Mouse (Mus musculus) MN1 (cell line): ENCODE data around the gene Uchl5.

Experiments used
- DNase-seq: peaks from one replicate; pipeline ENCODE4 v3.0.0-alpha.2; 2016; ENCODE audit warnings: low spot score

Gene Uchl5

GRCm38 (mm10) chr1:143803537-143803936 lies 26.5 kb downstream of the Uchl5 start:
- peak; percentile 88 for DNase-seq

DNA sequence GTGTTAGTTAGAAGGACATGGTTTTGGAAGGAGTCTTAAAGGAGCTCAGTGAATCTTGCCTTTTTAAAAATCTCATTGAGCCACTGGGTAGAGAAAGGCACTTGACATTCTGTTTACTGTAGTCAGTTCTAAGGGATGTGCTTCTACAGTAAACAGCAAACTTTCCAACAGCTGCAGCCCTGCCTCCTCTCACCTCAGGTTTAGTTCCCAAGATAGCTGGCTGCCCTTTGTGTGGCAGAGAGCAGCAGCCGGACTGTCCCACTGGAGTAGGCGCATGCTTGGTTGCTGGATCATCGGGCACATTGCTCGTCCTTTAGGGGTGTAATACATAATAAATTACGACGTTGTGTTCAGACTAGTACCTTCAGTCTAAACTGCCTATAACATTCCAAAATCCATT lies 32.0 kb downstream of the Uchl5 start:
- DNase-seq = no peak

DNA sequence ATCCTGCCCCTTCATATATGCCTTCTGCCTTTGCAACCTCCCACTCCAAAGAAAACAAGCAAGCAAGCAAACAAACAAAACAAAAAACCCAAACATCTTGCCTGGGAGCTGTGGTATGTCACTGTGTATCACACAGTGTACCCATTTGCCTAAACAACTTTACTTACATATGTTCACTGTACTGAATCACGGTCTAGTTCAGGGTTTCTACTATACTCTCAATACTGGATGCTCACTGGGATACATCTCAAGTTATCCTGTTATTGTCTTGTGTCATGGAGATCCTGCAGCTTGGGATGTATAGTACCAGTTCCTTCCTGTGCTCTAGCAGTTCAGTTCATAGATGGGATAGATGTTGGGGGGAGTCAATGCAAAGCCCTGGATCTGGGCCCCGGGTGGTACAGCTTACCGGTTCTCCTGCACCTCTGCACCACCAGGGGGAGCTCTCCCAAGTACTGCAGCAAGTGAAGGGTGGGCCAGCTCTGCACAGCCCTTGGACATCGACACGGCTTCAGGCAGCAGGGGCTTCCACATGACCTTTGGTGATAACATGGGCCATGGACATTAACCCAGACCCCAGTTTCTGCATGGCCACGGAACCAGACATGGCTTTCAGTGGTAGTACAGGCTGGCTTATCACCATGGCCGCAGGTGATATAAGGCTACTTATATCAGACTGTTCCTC lies 36.7 kb downstream of the Uchl5 start:
- no peak for DNase-seq

DNA sequence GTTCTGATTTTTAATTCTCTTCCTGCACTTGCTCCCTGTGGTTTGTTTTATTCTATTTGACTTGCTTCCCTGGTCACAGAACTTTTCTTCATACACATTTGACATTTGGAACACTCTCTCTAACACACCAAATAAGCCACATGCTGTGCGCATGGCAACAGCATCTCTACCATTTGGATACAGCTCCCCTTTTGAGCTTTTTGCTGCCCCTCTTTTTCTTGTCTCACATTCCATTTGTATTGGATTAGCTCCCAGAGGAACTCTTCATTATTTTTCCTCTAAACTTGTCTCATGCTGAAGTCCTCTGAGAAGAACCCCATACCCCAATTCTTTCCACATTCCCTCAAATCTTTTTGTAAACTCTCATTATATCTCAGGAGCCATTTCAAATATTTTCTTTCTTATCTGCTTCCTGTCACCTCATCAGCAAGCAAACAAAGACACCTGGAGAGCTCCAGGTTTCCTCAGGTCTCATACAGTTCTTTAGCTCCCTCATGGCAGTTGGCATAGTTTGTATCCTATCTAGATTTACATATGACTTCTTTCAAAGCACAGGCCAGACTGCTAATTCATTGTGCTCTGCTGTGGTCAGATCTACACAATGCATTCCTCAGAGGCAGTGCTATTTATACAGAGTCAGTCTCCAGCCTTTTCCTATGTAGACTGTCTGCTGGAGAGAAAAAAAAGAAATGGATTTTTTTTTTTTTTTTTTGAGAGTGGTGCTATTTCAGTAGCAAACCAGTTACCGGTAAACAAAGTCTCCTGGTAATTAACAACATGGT lies 43.2 kb downstream of the Uchl5 start:
- DNase-seq = no peak

GRCm38 (mm10) chr1:143822677-143823076 lies 45.6 kb downstream of the Uchl5 start:
- DNase-seq = no peak

DNA sequence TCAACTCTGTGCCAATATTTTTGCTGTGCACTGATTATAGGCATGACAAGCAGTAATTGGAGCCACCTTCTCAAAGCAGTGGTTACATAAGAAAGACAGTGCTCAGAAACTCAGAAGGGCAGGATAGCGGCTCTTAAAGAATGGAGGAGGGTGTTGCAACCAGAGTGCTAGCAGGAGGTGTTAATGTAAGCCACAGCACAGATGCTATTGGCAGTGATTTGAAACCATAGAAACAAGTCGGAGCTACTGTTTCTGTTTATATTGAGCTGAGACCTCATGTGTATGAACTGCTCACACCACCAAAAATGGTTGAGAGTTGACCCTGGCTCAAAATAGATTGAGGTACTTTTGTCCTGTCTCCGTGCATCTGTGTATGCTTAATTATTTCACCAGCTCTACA lies 53.6 kb downstream of the Uchl5 start:
- no peak for DNase-seq

DNA sequence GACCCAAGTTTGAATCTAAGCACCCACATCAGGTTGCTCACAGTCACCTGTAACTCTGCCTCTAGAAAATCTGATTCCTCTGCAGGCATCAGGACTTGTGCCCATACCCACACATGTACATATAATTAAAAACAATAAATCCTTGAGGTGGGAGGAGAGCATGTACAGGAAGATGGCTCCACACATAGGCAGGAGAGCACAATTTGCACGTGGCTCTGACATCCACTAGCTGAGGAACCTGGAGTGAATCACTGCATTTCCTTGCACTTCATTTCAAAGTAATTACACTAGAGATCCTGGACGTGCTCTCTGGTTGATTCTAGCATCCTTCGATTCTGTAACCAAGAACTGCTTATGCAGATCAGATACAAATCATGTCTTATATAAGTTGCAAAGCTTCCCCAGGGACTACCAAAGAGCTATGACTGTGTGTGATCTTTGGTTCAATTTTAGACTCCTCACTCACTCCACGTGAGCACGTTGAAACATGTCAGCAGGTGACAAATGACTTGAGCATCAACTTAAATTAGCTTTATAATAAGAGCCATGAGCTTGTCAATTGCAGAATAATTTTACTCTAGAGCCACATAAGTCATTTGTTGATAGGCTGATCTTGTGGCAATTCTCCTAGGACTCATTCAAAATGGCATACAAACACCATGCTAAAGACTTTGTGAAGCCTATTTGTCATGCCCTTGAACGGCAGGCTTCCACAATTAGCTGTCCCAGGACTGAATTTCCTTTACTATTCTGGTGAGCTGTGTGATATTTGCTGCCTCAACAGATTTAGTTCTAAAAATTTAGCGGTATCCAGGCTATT lies 59.5 kb downstream of the Uchl5 start:
- no peak for DNase-seq

- no peak for DNase-seq
These were observed 60.6 kb downstream of the Uchl5 start for GRCm38 (mm10) chr1:143837681-143838080.

DNA sequence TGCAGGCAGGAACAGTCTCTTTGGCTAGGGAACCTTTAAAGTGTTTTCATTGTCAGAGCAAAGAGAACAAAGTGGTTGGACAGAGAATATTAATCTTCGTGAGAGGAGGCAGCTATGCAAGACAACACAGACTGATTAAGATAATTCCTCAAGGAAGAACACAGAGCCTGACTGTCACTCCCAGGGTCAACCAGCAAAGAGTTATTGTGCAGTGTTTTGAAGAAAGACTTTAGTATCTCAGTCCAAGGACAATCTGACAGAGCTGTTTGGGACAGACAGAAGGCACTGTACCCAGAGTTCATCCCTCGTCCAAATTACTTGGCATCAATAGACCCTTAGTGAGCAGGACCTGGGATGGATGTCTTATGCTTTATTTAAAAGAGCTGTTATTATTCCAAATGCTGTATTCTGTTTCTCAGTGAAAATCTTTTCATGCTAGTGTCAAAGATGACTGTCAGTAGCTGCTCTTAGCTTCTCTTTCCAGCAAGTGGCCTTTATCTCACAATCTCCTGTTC lies 61.9 kb downstream of the Uchl5 start:
- no peak for DNase-seq

DNA sequence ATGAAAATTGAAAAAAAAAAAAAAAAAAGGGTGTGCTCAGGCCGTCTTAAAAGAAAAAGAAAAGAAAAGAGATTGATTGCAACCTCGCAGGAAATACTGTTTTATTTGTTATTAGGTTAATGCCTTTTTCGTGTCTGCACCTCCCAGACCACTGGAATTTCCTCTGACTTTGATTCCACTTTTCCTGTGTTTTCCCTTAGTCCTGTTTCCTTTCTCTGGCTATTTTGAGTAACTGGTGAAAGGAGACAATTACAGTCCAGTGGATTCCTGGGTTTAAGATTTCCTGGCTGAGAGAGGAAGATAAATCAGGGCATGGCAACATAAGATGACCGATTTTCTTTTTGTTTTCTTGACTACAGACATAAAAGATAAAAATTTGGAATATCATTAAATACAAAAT lies 75.3 kb downstream of the Uchl5 start:
- no peak for DNase-seq

DNA sequence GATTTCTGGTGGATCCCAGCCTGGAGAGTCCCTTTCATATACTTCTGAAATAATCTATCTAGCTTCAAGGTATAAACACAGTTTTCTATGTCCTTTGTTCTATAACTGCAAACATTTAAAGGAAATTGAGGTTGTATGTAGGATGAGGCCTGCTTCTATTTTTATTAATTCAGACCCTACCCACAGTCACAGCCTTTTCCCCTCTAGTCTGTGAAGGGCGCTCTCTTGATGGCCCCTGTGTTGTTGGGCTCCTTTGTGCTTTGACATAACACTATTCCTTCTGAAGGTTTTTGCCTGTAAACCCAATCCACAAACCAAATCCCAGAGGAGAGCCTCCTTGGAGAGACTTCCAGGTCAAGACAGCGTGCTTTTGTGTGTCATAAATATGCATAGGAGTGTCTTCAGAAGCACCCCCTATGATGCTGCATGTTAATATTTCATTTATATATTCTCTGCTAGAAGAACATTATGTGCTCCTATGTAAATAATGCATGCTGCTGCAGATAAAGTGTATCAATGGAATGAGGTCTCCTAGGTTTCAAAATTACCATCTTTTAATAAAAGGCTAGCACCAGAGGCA lies 75.8 kb downstream of the Uchl5 start:
- DNase-seq = no peak

GRCm38 (mm10) chr1:143853691-143854115 lies 76.6 kb downstream of the Uchl5 start:
- no peak for DNase-seq

DNA sequence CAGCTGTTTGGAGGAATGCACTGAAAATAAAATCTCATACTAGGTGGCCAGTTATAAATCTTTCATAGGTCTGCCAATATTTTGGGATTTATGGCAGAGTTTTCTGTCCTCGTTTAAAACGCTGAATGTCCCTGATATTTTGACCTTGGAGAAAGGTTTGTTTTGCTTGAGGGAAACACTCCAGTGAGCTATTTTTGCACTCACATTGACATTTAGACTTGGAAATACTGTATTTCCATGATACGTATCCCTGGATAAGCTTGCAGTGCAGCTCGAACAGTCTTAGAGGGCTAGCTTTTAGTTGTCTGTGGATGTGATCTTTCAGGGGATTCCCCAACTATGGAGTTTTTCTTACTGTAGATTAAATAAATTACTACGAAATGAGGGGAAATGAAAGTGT lies 78.6 kb downstream of the Uchl5 start:
- no peak for DNase-seq
